Mouse (Mus musculus) adipocyte (in vitro differentiated cells): ENCODE results near the gene Fam13c.

Source experiments
- DNase-seq: peaks from one replicate; pipeline ENCODE4 v3.0.0-alpha.2; 2016; ENCODE audit warnings: low spot score

Fam13c gene

DNA sequence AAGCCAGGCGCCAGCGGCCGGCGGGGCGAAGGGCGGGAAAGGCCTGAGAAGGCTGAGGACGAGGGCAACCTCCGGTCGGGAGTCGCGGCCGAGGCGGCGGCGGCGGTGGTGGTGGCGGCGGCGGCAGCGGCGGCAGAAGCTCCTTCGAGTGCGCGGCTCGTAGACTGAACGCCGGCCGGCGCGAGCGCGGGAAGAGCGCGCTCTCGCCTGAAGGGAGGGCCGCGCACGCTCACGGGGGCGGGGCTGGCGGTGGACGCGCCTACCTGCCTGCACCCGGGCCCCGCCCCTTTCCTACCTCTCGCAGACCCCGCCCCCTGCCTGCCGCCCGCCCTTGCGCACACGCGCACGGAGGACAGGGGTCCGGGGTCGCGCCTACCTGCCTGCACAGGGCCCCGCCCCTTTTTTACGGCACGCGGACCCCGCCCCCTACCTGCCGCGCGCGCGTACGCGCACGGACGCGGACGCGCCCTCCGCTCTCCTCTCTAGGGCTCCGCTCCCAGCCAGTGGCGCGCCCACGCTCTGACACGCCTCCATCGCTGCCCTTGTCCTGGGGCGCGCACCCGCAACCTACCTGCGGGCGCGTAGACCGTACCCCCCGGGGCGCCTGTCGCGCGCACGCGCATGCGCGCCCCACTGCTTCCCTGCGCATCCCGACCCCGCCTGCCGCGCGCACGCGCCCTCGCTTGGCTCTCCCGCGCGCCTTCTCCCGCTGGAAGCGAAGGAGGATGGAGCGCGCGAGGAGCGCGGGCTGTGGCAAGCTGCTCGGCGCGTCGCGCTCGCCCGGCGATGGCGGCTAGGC, 159.0 kb downstream of the Fam13c start:
- DNase-seq: no peak

DNA sequence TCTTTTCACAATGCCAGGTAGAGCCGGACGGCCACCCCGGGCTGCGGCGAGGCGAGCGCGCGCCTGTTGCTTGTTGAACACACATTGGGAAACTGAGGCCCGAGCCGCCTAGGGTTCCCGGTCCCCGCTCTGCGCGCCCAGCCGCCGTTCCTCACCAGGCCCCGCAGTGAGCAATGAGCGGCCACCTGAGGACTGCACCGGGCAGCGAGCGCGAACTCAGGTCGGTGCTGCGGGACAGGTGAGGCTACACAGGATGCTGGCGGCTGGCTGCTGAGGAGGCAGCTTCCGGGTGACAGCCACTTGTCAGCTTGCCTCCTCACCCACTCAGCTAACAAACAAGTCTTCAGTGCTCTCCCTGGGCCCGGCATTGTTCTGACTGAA, 159.6 kb downstream of the Fam13c start:
- DNase-seq: no peak
